Mouse (Mus musculus): ENCODE measurements around the gene Ajuba. TPM values are rescaled to one million over a fixed set of nuclear protein-coding genes. Genes with fewer than 3 reads are reported as not detected.

The Ajuba gene
- total RNA-seq (2012; rRNA removed) (0.07 and 0.08 TPM in 2 replicates), polyA plus RNA-seq (2012; ENCODE audit: insufficient read depth in 1 of 2, insufficient read length in 2 of 2, low read depth in 1 of 2, low replicate concordance in 2 of 2, missing spikeins in 1 of 2) (under 1 TPM in 1 of 2 experiments, not detected in 1; 0.08 TPM)

DNA sequence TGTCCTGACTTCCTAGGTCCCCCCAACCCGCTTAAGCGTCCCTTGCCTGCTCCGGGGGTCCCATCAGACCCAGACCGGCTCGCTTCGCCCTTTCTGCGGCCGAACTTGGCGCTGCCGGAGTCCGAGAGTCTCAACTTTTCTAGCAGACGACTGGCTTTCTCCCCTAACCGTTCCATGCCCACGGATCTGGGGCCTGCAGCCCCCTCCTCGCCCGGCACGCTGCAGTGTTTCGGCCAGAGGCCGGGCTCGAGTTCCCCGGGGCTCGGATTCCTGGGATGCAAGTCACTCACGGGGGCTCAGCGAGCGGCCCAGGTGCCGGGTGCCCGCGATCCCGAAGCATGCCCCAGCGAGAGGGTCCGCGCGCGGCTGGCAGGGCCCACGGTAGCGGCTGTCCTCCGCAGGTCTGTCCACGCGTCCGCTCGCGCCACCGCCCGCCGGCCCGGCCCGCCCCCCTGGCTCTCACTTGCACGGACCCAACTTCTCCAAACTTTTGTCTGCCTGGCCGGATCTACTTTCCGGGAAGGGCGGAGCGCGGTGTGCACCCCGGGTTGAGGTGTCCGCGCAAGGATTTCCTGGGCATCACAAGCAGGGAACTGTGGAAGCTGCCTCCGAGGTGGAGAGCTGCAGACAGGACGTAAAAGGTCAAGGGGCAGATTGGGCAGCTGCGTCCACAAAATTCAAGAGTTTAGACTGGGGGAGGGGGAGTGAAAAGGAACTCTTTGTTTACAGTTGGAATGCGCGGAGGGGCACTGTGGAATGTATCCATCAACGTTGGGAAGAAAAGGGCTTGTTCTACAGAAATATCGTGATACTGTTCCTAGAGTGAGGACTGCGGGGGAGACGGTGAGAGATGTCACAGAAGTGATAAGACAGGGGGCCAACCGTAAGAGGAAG, at the start of gene Ajuba:
Gene Ajuba (minus strand): TSS at position 470 of the 894 bp plus-strand sequence.
- H3K36me3 ChIP-seq (ENCODE audit: control insufficient read depth in 1 of 2, insufficient read depth in 2 of 2, low read length in 2 of 2) = 0 out of 4 replicates have a peak, but pooled peaks cover 0 to 5% of the 10 kb centered on the region in 2 experiments
- H3K27ac ChIP-seq (ENCODE audit: control insufficient read depth, low read depth, low read length) = no peak within 1 kb of the TSS
- no peak for TF ChIP-seq POLR2AphosphoS5 (IDR thresholded peaks at IDR 0.05; ENCODE audit: borderline replicate concordance, low read depth, low read length)
- no peak for TF ChIP-seq MAX (IDR thresholded peaks at IDR 0.05; ENCODE audit: low read length)
- TF ChIP-seq E2F4 (IDR thresholded peaks at IDR 0.05; ENCODE audit: borderline replicate concordance, low read depth, low read length) = no peak
- no peak for TF ChIP-seq ZKSCAN1 (IDR thresholded peaks at IDR 0.05; ENCODE audit: low read depth, low read length)
- TF ChIP-seq SIN3A (IDR thresholded peaks at IDR 0.05; ENCODE audit: low read length) = no peak
- TF ChIP-seq JUND (IDR thresholded peaks at IDR 0.05; ENCODE audit: low read depth, low read length) = no peak
- no peak for TF ChIP-seq TCF12 (IDR thresholded peaks at IDR 0.05; ENCODE audit: low read depth, low read length)
- no peak for TF ChIP-seq ETS1 (IDR thresholded peaks at IDR 0.05; ENCODE audit: low read depth, low read length)
- no peak for TF ChIP-seq POLR2A (IDR thresholded peaks at IDR 0.05; ENCODE audit: control insufficient read depth in 1 of 2, insufficient read depth in 1 of 2, low read depth in 1 of 2, low read length in 2 of 2, poor library complexity in 1 of 2)
- no peak for TF ChIP-seq POLR2AphosphoS2 (IDR thresholded peaks at IDR 0.05; ENCODE audit: low read length)
- no peak for TF ChIP-seq RCOR1 (IDR thresholded peaks at IDR 0.05; ENCODE audit: low read depth, low read length)
- no peak for TF ChIP-seq CHD1 (IDR thresholded peaks at IDR 0.05; ENCODE audit: low read depth, low read length)
- TF ChIP-seq CHD2 (IDR thresholded peaks at IDR 0.05; ENCODE audit: low read length) = no peak
- TF ChIP-seq BHLHE40 (IDR thresholded peaks at IDR 0.05; ENCODE audit: borderline replicate concordance, low read depth, low read length) = no peak
- no peak for TF ChIP-seq ZC3H11A (IDR thresholded peaks at IDR 0.05; ENCODE audit: low read depth, low read length)
- no peak for TF ChIP-seq ZNF384 (IDR thresholded peaks at IDR 0.05; ENCODE audit: low read depth, low read length)
- TF ChIP-seq NELFE (IDR thresholded peaks at IDR 0.05; ENCODE audit: low read depth, low read length) = no peak
- TF ChIP-seq USF2 (IDR thresholded peaks at IDR 0.05; ENCODE audit: borderline replicate concordance in 1 of 2, insufficient read depth in 1 of 2, low read depth in 1 of 2, low read length in 2 of 2) = no peak
- TF ChIP-seq GATA1 (IDR thresholded peaks at IDR 0.05; ENCODE audit: low read depth, low read length) = no peak
- TF ChIP-seq USF1 (IDR thresholded peaks at IDR 0.05; ENCODE audit: low read depth, low read length) = no peak
- H3K4me3 ChIP-seq (ENCODE audit: control insufficient read depth in 1 of 2, insufficient read depth in 1 of 2, low read depth in 2 of 2, low read length in 2 of 2) = no peak within 1 kb of the TSS
- no peaks in the 10 kb centered on the region for H3K9me3 ChIP-seq (replicated peaks; ENCODE audit: insufficient read depth, low read length)
- DNase-seq (ENCODE audit: low read depth, low spot score) = no peak
- H3K27me3 ChIP-seq (ENCODE audit: control insufficient read depth in 1 of 2, insufficient read depth in 2 of 2, low read length in 2 of 2) = no peaks in the 10 kb centered on the region
- no peaks in the 10 kb centered on the region for H3K79me2 ChIP-seq (ENCODE audit: control insufficient read depth, insufficient read depth, low read length, poor library complexity)
- peaks cover 4 to 12% of the 10 kb centered on the region in 2 experiments for H3K4me1 ChIP-seq (ENCODE audit: control insufficient read depth in 1 of 2, insufficient read depth in 2 of 2, low read length in 2 of 2)
- no peak within 1 kb of the TSS for H3K9ac ChIP-seq (ENCODE audit: control insufficient read depth, low read depth, low read length, poor library complexity, severe bottlenecking)
